Mouse (Mus musculus) intestine, embryonic 14.5 days (tissue): ENCODE measurements around the gene Naip5. TPM values are rescaled to one million over a fixed set of nuclear protein-coding genes. Genes with fewer than 3 reads are reported as not detected.
"Not testable (repeated sequence)": the region's sequence is repeated elsewhere in the genome, so short reads cannot be mapped to it uniquely, and the experiment has no call there.

ENCODE experiments used
- ATAC-seq: fragments of 200-750 bp; cut with Nextera tagmentation; replicated peaks from 2 replicates; pipeline ENCODE4 v1.8.0; 2017; ENCODE audit warnings: low read depth, moderate number of reproducible peaks, moderate TSS enrichment, moderate library complexity; ENCODE audit not compliant: low FRiP score, low TSS enrichment
- DNase-seq: peaks from one replicate; pipeline ENCODE4 v3.0.0-alpha.2; 2018; ENCODE audit warnings: low spot score
- H3K27ac ChIP-seq: fragments of 300-500 bp; sonication (generic); 2 replicates; pipeline ENCODE4 v1.5.1; 2014; ENCODE audit warnings: low read depth, mild to moderate bottlenecking, control low read depth
- H3K27me3 ChIP-seq: fragments of 300-500 bp; sonication (generic); replicated peaks from 2 replicates; pipeline ENCODE4 v1.6.1; 2014; ENCODE audit warnings: low read length, control low read depth; ENCODE audit not compliant: control insufficient read depth, insufficient read depth
- H3K36me3 ChIP-seq: fragments of 300-500 bp; sonication (generic); 2 replicates; pipeline ENCODE4 v1.6.1; 2014; ENCODE audit warnings: low read length, control low read depth; ENCODE audit not compliant: control insufficient read depth, insufficient read depth
- H3K4me1 ChIP-seq: fragments of 300-500 bp; sonication (generic); replicated peaks from 2 replicates; pipeline ENCODE4 v1.6.1; 2014; ENCODE audit warnings: low read length, control low read depth, mixed read lengths; ENCODE audit not compliant: control insufficient read depth, insufficient read depth
- H3K4me2 ChIP-seq: fragments of 300-500 bp; sonication (generic); 2 replicates; pipeline ENCODE4 v1.6.1; 2014; ENCODE audit warnings: low read length
- H3K4me3 ChIP-seq: fragments of 300-500 bp; sonication (generic); 2 replicates; pipeline ENCODE4 v1.5.1; 2014; ENCODE audit warnings: low read depth, low read length, control low read depth, mixed read lengths
- H3K9ac ChIP-seq: fragments of 300-500 bp; sonication (generic); 2 replicates; pipeline ENCODE4 v1.6.1; 2014; ENCODE audit warnings: mild to moderate bottlenecking, low read length
- H3K9me3 ChIP-seq: fragments of 300-500 bp; sonication (generic); 2 replicates; pipeline ENCODE4 v1.6.1; 2016; ENCODE audit warnings: low read length, control low read depth; ENCODE audit not compliant: control insufficient read depth
- WGBS: fragments of 180-500 bp; shearing (Covaris S2); extraction: QIAGEN DNeasy Blood & Tissue Kit; methylation state at CpG from one replicate; pipeline ENCODE4 v1.1.7; 2014; 5-methylcytosine and 5-hydroxymethylcytosine counted together
- polyA plus RNA-seq: library from polyadenylated mRNA; unstranded; fragments of >200 nt; fragmentation: Nextera tagmentation; extraction: Ambion mirVana; gene quantifications from 2 replicates; pipeline ENCODE4 v1.2.1, GENCODE M21; 2014

Naip5 gene
- polyA plus RNA-seq, 1 experiment from 2014 or later: 5.4 TPM

DNA sequence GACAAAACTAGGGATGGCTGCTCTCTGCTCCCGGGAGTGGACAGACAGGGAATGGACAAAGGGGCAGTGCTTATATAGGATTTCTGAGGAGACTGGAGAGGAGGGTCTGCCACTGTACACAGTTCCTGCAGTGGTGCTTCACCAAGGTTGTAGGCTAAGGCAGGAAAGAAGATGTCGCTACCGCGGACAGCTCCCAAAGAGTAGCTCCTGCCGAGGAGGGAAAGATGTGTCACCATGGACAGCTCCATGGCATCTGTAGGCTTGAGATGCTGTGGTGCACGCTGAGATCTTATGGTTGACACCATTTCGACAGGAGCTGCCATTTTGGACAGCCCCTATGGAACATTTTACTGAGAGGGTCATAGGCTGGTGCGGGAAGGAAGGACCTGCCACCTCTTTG is 35.6 kb downstream of the Naip5 start:
- Histone ChIP-seq H3K9ac (no peak overlapping the region), H3K27me3 (no peaks in the 10 kb centered on the region), H3K27ac (no peak overlapping the region), H3K36me3 (no peaks in the 10 kb centered on the region), H3K9me3 (no peaks in the 10 kb centered on the region), H3K4me3 (no peak overlapping the region), H3K4me1 (no peaks in the 10 kb centered on the region), H3K4me2 (no peak overlapping the region)
- ATAC-seq (0 out of 2 replicates have a peak, but pooled peaks have one; percentile 27), DNase-seq (peak; percentile 85)
- 25% methylated on average over 8 of the region's 8 CpGs for WGBS

DNA sequence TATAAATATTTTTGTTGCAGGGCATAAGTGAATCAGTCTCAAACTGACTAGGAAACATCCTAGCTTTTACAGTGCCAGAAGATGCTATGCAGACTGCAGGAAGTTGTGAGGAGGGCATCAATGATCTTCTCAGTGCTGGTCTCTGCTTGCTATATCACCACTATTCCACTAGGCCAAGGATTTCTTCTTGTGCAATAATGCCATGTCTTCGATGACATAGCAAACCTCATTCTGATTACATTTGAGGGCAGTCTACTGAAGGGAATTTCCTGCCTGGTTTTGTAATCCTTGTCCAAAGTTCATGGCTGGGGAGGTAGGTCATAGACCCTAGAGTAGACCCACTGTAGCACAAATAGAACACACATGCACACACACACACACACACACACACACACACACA is 42.8 kb downstream of the Naip5 start:
- WGBS: 87% methylated on average over 1 of the region's 1 CpGs
- H3K36me3 ChIP-seq: no peaks in the 10 kb centered on the region
- H3K9me3 ChIP-seq: no peaks in the 10 kb centered on the region
- H3K4me1 ChIP-seq: no peaks in the 10 kb centered on the region
- H3K4me2 ChIP-seq: no peak overlapping the region
- no peak for ATAC-seq
- DNase-seq: no peak
- H3K9ac ChIP-seq: no peak overlapping the region
- H3K27ac ChIP-seq: no peak overlapping the region
- no peaks in the 10 kb centered on the region for H3K27me3 ChIP-seq
- no peak overlapping the region for H3K4me3 ChIP-seq

DNA sequence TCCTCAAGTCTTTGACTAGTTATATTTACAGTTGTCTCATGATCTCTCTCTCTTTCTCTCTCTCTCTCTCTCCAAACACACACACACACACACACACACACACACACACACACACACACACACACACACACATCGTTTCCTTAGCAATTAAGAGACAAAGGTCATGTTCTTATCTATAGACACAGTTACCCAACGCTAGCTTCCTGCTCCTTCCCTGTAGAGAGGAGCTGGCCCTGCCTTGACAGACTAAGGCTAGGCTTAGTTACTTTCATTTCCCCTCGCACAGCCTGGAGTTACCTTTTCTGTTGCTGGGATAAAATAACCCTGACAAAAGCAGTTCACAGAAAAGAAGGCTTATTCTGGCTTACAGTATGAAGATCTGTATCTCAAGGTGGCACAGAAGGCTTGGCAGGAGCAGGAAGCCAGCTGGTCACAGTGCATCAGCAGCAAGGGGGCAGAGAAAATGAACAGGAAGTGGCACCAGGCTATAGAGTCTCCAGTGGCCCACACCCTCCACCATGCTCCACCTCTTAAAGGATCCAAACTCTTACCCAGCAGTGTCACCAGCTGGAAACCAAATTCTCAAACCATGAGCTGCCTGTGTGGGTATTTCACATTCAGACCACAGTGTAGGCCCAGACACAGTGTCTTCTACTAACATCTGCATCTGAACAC is 44.3 kb downstream of the Naip5 start, which contains the start of gene Naip2:
TSS of gene Naip2 (minus strand) at position 434 of the 675 bp plus-strand sequence.
- not testable (repeated sequence) for H3K9me3 ChIP-seq

DNA sequence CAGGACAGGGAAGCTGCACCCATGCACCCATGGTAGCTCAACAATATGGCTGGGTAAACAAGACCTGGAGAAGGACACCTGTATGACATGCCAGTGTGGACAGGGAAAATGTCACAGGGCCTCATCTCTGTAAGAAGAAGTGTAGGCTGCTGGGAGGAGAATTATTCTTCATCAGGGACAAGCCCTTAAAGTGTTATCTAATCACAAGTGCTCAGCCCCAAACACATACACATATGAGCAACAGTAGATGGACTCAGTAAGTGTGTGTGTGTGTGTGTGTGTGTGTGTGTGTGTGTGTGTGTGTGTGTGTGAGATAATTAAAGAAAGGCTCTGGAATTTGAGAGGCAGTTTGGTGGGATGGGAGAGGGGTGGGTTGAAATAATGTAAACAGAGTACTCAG is 45.3 kb downstream of the Naip5 start:
- Histone ChIP-seq H3K9me3 (no peaks in the 10 kb centered on the region), H3K36me3 (no peaks in the 10 kb centered on the region), H3K4me2 (no peak overlapping the region), H3K9ac (no peak overlapping the region), H3K27ac (no peak overlapping the region), H3K4me1 (no peaks in the 10 kb centered on the region), H3K27me3 (no peaks in the 10 kb centered on the region), H3K4me3 (no peak overlapping the region)
- ATAC-seq (no peak), DNase-seq (no peak)

More for the DNA sequence above, 44.3 kb downstream of the Naip5 start, which contains the start of gene Naip2:
- H3K4me3 ChIP-seq, H3K36me3 ChIP-seq, H3K9ac ChIP-seq, H3K27me3 ChIP-seq, H3K4me1 ChIP-seq: not testable (repeated sequence)
- Histone ChIP-seq H3K4me2 (peak within 1 kb of the TSS; percentile 22; the same call in 1 of the 2 replicates), H3K27ac (peak within 1 kb of the TSS; percentile 19; the same call in 1 of the 2 replicates)
- 49% methylated on average over 3 of the region's 3 CpGs for WGBS
- DNase-seq (peak; percentile 58), ATAC-seq (peak; percentile 89)

DNA sequence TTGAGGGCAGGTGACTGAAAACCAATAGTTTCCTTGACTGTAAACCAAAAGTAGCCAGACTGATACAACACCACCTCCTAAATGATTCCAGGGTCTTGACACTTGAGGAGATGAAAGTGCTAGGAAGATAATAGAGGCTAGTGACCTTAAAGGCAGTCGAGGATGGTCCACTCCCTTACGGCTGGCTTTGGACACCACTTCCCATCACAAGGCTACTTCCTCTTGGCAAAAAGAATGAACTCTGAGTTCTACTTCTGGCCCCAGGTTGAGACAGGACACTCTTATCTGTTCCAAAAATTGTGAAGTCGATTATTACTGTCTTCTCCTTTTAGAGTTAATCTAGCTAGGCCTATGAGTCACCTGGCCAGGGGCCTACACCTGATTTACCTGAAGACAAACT is 50.7 kb downstream of the Naip5 start:
- Histone ChIP-seq H3K27me3 (no peaks in the 10 kb centered on the region), H3K4me3 (no peak overlapping the region), H3K9ac (no peak overlapping the region), H3K27ac (no peak overlapping the region), H3K4me2 (no peak overlapping the region), H3K36me3 (no peaks in the 10 kb centered on the region), H3K4me1 (no peaks in the 10 kb centered on the region), H3K9me3 (no peaks in the 10 kb centered on the region)
- no peak for ATAC-seq
- DNase-seq: no peak
- WGBS: 81% methylated on average over 3 of the region's 3 CpGs

DNA sequence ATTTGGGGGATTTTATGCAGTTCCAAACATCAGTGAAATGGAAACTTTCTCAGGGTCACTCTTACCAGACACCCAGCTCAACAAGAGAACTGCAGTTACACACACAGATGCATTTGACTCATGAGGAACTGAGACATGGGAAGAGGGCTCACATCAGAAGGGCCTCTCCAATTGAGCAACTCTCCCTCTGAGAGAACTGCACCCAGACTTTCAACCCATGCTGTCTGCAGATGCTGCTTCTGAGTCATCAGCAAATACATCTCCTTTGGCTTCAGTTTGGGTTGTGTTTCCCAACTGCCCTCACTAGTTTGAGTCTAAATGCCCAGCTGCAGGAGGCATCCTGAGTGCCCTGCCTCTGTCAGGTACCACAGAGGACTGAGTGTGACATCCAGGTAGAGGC is 63.0 kb downstream of the Naip5 start:
- H3K4me2 ChIP-seq, H3K9ac ChIP-seq, H3K4me3 ChIP-seq, H3K9me3 ChIP-seq, H3K36me3 ChIP-seq, H3K27me3 ChIP-seq, H3K4me1 ChIP-seq, DNase-seq, ATAC-seq, H3K27ac ChIP-seq: not testable (repeated sequence)

DNA sequence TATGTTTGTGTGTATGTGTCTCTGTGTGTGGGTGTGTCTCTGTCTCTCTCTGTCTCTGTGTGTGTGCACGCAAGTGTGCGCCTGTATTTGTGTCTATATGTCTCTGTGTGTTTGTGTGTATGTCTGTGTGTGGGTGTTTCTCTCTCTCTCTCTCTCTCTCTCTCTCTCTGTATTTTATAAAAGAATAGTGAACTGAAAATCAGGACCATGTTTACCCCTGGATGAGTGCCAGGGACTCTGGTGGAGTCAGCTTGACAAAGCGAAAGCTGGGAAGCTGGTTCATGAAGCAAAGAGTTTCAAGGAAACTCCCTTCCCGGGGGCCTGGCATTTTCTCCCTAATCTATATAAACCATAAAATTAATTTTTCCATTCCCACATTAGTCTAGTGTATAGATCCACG is 71.8 kb downstream of the Naip5 start:
- ATAC-seq, DNase-seq, H3K27ac ChIP-seq, H3K4me3 ChIP-seq, H3K27me3 ChIP-seq, H3K9me3 ChIP-seq, H3K9ac ChIP-seq, H3K4me1 ChIP-seq, H3K36me3 ChIP-seq, H3K4me2 ChIP-seq: not testable (repeated sequence)
- 70% methylated on average over 3 of the region's 5 CpGs for WGBS

DNA sequence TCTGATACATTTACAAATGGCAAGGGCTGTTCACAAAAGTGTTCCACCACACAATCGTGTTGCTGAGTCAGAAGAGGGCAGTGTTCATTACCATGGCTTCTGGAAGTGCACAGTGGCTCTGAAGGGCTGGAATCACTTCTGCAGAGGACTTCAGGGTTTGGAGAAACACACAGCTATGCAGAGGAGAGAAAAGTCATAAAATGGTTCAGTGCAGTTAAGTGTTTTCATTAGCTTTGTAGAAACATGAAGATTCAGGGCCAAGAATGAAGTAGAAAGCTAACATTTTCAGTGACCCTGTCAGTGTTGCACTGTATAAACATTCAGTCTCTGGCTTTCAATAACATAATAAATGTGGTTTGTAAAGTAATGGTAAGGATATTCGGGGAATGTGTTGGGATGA is 79.7 kb downstream of the Naip5 start:
- not testable (repeated sequence) for H3K4me1 ChIP-seq, H3K27ac ChIP-seq, H3K9ac ChIP-seq, H3K4me3 ChIP-seq, H3K36me3 ChIP-seq, H3K4me2 ChIP-seq, H3K9me3 ChIP-seq, ATAC-seq, DNase-seq, H3K27me3 ChIP-seq
- WGBS: 69% methylated on average over 2 of the region's 2 CpGs

DNA sequence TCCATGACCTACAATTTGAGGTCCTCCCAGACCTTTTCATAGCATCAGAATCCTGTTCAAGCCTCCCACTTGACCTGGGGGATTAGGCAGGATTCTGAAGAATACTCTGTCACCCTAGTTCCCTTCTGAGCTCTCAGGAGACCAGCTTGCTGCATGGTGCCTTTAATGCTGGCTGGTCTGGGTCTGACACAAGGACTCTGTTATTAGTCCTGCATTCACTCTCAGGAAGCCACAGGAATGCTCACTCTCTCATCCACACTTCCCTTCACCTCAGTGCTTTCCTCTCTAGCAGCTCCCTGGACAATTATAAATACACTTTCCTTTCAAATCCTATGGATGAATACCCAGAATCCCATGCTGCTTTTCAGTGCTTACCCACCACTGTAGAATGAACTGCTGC is 83.7 kb downstream of the Naip5 start:
- not testable (repeated sequence) for H3K27me3 ChIP-seq, H3K36me3 ChIP-seq, H3K4me1 ChIP-seq, H3K9me3 ChIP-seq, H3K9ac ChIP-seq, H3K4me3 ChIP-seq, DNase-seq, H3K4me2 ChIP-seq, ATAC-seq, H3K27ac ChIP-seq
